Mouse (Mus musculus): Measurements from ENCODE around the gene Zfp827. TPM values are rescaled to one million over a fixed set of nuclear protein-coding genes. Genes with fewer than 3 reads are reported as not detected.

The Zfp827 gene
- polyA plus RNA-seq, 1 experiment from 2014 or later, result 10.6 TPM

- Histone ChIP-seq H3K9me3 (ENCODE audit: control insufficient read depth, low read length) (no peaks in the 10 kb centered on the region), H3K9ac (ENCODE audit: low read length) (no peak overlapping the region), H3K4me1 (replicated peaks; ENCODE audit: control insufficient read depth, insufficient read depth, low read length) (no peaks in the 10 kb centered on the region), H3K4me3 (ENCODE audit: low read depth, low read length) (no peak overlapping the region), H3K27ac (ENCODE audit: low read depth) (no peak overlapping the region), H3K4me2 (ENCODE audit: low read length) (no peak overlapping the region), H3K27me3 (replicated peaks; ENCODE audit: control insufficient read depth, insufficient read depth, low read length) (no peaks in the 10 kb centered on the region), H3K36me3 (ENCODE audit: control insufficient read depth, insufficient read depth, low read length) (0 out of 2 replicates have a peak, but pooled peaks cover 3% of the 10 kb centered on the region)
- no peak for ATAC-seq (replicated peaks; ENCODE audit: low FRiP score, low TSS enrichment, low read depth)
- DNase-seq (ENCODE audit: low spot score), result no peak
- WGBS, result 88% methylated on average over 6 of the region's 6 CpGs
These were observed 20.3 kb downstream of the Zfp827 start for GRCm38 (mm10) chr8:79048388-79049005.

DNA sequence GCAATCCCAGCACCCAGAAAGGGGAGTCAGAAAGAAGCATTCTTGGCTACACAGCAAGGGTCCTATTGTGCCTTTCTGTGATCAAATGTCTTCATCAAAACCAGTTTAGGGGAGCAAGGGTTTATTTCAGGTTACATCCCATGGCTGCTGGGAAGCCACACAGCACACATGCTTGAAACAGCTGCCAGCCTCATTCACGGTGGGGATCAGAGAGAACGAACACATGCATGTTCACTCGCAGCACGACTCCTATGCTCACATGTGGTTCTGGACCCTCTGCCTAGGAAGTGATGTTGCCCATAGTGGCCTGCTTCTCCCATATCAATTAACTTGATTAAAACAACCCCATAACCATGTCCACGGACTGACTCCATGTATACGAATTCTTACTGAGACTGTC lies 26.0 kb downstream of the Zfp827 start:
- no peaks in the 10 kb centered on the region for H3K9me3 ChIP-seq (ENCODE audit: control insufficient read depth, low read length)
- H3K27ac ChIP-seq (ENCODE audit: low read depth), result no peak overlapping the region
- 93% methylated on average over 6 of the region's 6 CpGs for WGBS
- H3K36me3 ChIP-seq (ENCODE audit: control insufficient read depth, insufficient read depth, low read length), result 0 out of 2 replicates have a peak, but pooled peaks cover 3% of the 10 kb centered on the region
- H3K4me1 ChIP-seq (replicated peaks; ENCODE audit: control insufficient read depth, insufficient read depth, low read length), result no peaks in the 10 kb centered on the region; the same call in none of the 2 replicates
- no peak for DNase-seq (ENCODE audit: low spot score)
- H3K4me3 ChIP-seq (ENCODE audit: low read depth, low read length), result no peak overlapping the region
- no peak overlapping the region for H3K9ac ChIP-seq (ENCODE audit: low read length)
- ATAC-seq (replicated peaks; ENCODE audit: low FRiP score, low TSS enrichment, low read depth), result no peak
- no peak overlapping the region for H3K4me2 ChIP-seq (ENCODE audit: low read length)
- H3K27me3 ChIP-seq (replicated peaks; ENCODE audit: control insufficient read depth, insufficient read depth, low read length), result no peaks in the 10 kb centered on the region

DNA sequence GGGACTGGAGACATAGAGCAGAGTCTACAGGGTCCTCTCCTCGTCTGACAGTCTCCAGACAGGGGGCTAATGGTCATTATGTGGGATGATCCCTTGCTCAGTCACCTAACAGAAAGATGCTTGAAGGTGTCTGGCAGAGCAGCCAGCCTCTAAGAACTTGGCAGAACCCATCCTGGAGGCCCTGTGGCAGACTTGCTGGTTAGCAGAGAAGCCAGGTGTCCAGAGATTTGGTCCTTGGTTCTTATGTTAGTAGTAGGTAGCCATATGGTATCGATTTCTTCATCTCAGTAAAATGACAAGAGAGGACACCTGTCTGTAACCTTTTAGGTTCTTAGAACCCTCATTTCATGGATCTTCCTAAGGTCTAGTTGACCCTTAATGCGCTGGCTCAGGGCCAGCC lies 28.9 kb downstream of the Zfp827 start:
- Histone ChIP-seq H3K4me3 (ENCODE audit: low read depth, low read length) (no peak overlapping the region), H3K4me2 (ENCODE audit: low read length) (no peak overlapping the region), H3K9me3 (ENCODE audit: control insufficient read depth, low read length) (no peaks in the 10 kb centered on the region), H3K27ac (ENCODE audit: low read depth) (no peak overlapping the region), H3K4me1 (replicated peaks; ENCODE audit: control insufficient read depth, insufficient read depth, low read length) (no peaks in the 10 kb centered on the region; the same call in none of the 2 replicates), H3K27me3 (replicated peaks; ENCODE audit: control insufficient read depth, insufficient read depth, low read length) (no peaks in the 10 kb centered on the region), H3K36me3 (ENCODE audit: control insufficient read depth, insufficient read depth, low read length) (peaks cover 21% of the 10 kb centered on the region), H3K9ac (ENCODE audit: low read length) (no peak overlapping the region)
- WGBS, result 74% methylated on average over 3 of the region's 3 CpGs
- ATAC-seq (replicated peaks; ENCODE audit: low FRiP score, low TSS enrichment, low read depth), result no peak
- DNase-seq (ENCODE audit: low spot score), result no peak

DNA sequence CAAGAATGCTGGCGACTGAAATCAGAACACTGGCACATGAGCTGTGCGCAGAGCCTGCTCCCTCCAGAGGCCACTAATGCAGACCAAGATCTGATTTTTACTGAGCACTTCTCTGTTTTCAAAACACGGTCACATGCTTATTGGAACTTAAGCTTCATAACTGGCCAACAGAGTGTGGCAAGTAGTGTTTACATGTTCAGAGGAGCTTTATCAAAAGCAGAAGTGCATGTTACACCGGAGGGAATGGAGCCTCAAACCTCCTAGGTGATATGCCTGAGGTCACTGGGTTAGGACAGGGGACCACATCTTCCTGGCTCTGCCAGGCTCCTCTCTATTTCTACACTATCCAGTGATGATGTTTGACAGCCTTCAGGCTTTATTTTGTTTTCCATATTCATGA lies 31.1 kb downstream of the Zfp827 start:
- peaks cover 37% of the 10 kb centered on the region for H3K36me3 ChIP-seq (ENCODE audit: control insufficient read depth, insufficient read depth, low read length)
- H3K4me2 ChIP-seq (ENCODE audit: low read length), result no peak overlapping the region
- H3K4me1 ChIP-seq (replicated peaks; ENCODE audit: control insufficient read depth, insufficient read depth, low read length), result no peaks in the 10 kb centered on the region; the same call in none of the 2 replicates
- no peak for ATAC-seq (replicated peaks; ENCODE audit: low FRiP score, low TSS enrichment, low read depth)
- no peak for DNase-seq (ENCODE audit: low spot score)
- no peak overlapping the region for H3K9ac ChIP-seq (ENCODE audit: low read length)
- no peak overlapping the region for H3K4me3 ChIP-seq (ENCODE audit: low read depth, low read length)
- WGBS, result 75% methylated on average over 4 of the region's 4 CpGs
- H3K27ac ChIP-seq (ENCODE audit: low read depth), result no peak overlapping the region
- H3K9me3 ChIP-seq (ENCODE audit: control insufficient read depth, low read length), result no peaks in the 10 kb centered on the region
- no peaks in the 10 kb centered on the region for H3K27me3 ChIP-seq (replicated peaks; ENCODE audit: control insufficient read depth, insufficient read depth, low read length)

GRCm38 (mm10) chr8:79060013-79060609 lies 31.9 kb downstream of the Zfp827 start:
- WGBS, result 81% methylated on average over 19 of the region's 19 CpGs

GRCm38 (mm10) chr8:79065924-79066323 lies 37.7 kb downstream of the Zfp827 start:
- Histone ChIP-seq H3K4me2 (ENCODE audit: low read length) (no peak overlapping the region), H3K27me3 (replicated peaks; ENCODE audit: control insufficient read depth, insufficient read depth, low read length) (no peaks in the 10 kb centered on the region), H3K4me1 (replicated peaks; ENCODE audit: control insufficient read depth, insufficient read depth, low read length) (no peaks in the 10 kb centered on the region), H3K36me3 (ENCODE audit: control insufficient read depth, insufficient read depth, low read length) (peaks cover 66% of the 10 kb centered on the region), H3K9me3 (ENCODE audit: control insufficient read depth, low read length) (no peaks in the 10 kb centered on the region), H3K9ac (ENCODE audit: low read length) (no peak overlapping the region), H3K4me3 (ENCODE audit: low read depth, low read length) (no peak overlapping the region), H3K27ac (ENCODE audit: low read depth) (no peak overlapping the region)
- WGBS, result 88% methylated on average over 2 of the region's 2 CpGs
- ATAC-seq (replicated peaks; ENCODE audit: low FRiP score, low TSS enrichment, low read depth) (no peak), DNase-seq (ENCODE audit: low spot score) (no peak)

More at GRCm38 (mm10) chr8:79060013-79060609, 31.9 kb downstream of the Zfp827 start:
- H3K27ac ChIP-seq (ENCODE audit: low read depth), result no peak overlapping the region
- H3K4me3 ChIP-seq (ENCODE audit: low read depth, low read length), result no peak overlapping the region
- H3K36me3 ChIP-seq (ENCODE audit: control insufficient read depth, insufficient read depth, low read length), result peaks cover 38% of the 10 kb centered on the region
- DNase-seq (ENCODE audit: low spot score) (no peak), ATAC-seq (replicated peaks; ENCODE audit: low FRiP score, low TSS enrichment, low read depth) (no peak)
- H3K9me3 ChIP-seq (ENCODE audit: control insufficient read depth, low read length), result no peaks in the 10 kb centered on the region
- H3K9ac ChIP-seq (ENCODE audit: low read length), result no peak overlapping the region
- no peak overlapping the region for H3K4me2 ChIP-seq (ENCODE audit: low read length)
- no peaks in the 10 kb centered on the region; the same call in none of the 2 replicates for H3K4me1 ChIP-seq (replicated peaks; ENCODE audit: control insufficient read depth, insufficient read depth, low read length)
- no peaks in the 10 kb centered on the region for H3K27me3 ChIP-seq (replicated peaks; ENCODE audit: control insufficient read depth, insufficient read depth, low read length)

GRCm38 (mm10) chr8:79067812-79068630 lies 39.8 kb downstream of the Zfp827 start:
- Histone ChIP-seq H3K9me3 (ENCODE audit: control insufficient read depth, low read length) (no peaks in the 10 kb centered on the region), H3K27me3 (replicated peaks; ENCODE audit: control insufficient read depth, insufficient read depth, low read length) (no peaks in the 10 kb centered on the region), H3K4me2 (ENCODE audit: low read length) (no peak overlapping the region), H3K4me1 (replicated peaks; ENCODE audit: control insufficient read depth, insufficient read depth, low read length) (no peaks in the 10 kb centered on the region), H3K4me3 (ENCODE audit: low read depth, low read length) (no peak overlapping the region), H3K36me3 (ENCODE audit: control insufficient read depth, insufficient read depth, low read length) (peaks cover 53% of the 10 kb centered on the region), H3K9ac (ENCODE audit: low read length) (no peak overlapping the region), H3K27ac (ENCODE audit: low read depth) (no peak overlapping the region)
- 78% methylated on average over 3 of the region's 3 CpGs for WGBS
- DNase-seq (ENCODE audit: low spot score) (no peak), ATAC-seq (replicated peaks; ENCODE audit: low FRiP score, low TSS enrichment, low read depth) (no peak)

- Histone ChIP-seq H3K27me3 (replicated peaks; ENCODE audit: control insufficient read depth, insufficient read depth, low read length) (no peaks in the 10 kb centered on the region), H3K36me3 (ENCODE audit: control insufficient read depth, insufficient read depth, low read length) (peaks cover 66% of the 10 kb centered on the region), H3K9ac (ENCODE audit: low read length) (no peak overlapping the region), H3K4me2 (ENCODE audit: low read length) (no peak overlapping the region), H3K9me3 (ENCODE audit: control insufficient read depth, low read length) (no peaks in the 10 kb centered on the region), H3K27ac (ENCODE audit: low read depth) (no peak overlapping the region), H3K4me1 (replicated peaks; ENCODE audit: control insufficient read depth, insufficient read depth, low read length) (0 out of 2 replicates have a peak, but pooled peaks cover under 1% of the 10 kb centered on the region), H3K4me3 (ENCODE audit: low read depth, low read length) (no peak overlapping the region)
- DNase-seq (ENCODE audit: low spot score), result no peak
- no peak for ATAC-seq (replicated peaks; ENCODE audit: low FRiP score, low TSS enrichment, low read depth)
- 75% methylated on average over 3 of the region's 3 CpGs for WGBS
These were observed 45.1 kb downstream of the Zfp827 start for GRCm38 (mm10) chr8:79073311-79073710.

Data from intestine, embryonic 14.5 days (tissue).